Mouse (Mus musculus) small intestine, adult 2 months (tissue): Measurements from ENCODE around the gene Tln2.

Experiments used
- CTCF ChIP-seq: fragments of 200-500 bp; IDR thresholded peaks from 2 replicates; pipeline ENCODE4 v1.5.1; 2012; ENCODE audit warnings: low read depth, mild to moderate bottlenecking, control low read depth, inconsistent platforms, low read length, moderate library complexity, mixed read lengths; ENCODE audit not compliant: insufficient replicate concordance, insufficient read length; ENCODE audit errors: extremely low read depth
- POLR2A ChIP-seq: fragments of 200-500 bp; IDR thresholded peaks from 2 replicates; pipeline ENCODE4 v1.6.1; 2012; ENCODE audit warnings: low read depth, mild to moderate bottlenecking, control low read depth, inconsistent platforms, low read length, moderate library complexity

DNA sequence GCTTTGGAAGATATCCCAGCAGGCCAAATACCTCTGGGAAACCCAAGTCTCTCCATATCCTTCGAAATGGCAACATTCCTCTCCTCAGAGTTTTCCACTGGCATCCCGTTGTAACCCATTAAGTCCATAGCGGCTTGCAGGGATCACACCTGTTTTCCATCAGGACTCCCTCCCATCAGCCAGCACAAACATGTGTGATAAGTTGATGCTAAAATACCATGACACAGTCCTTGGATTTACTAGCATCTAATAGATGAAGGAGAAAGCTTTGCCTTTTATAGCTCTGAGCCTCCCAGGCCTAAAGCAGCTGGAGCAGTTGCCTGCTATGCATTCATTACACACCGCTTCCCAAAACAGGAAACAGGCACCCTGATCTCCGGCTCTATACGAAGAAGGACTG, 377.5 kb downstream of the Tln2 start:
- TF ChIP-seq CTCF = no peak
- no peak for TF ChIP-seq POLR2A
